Mouse (Mus musculus): ENCODE data around the gene Fxyd7. TPM values are rescaled to one million over a fixed set of nuclear protein-coding genes. Genes with fewer than 3 reads are reported as not detected.
A peak's percentile ranks its signal among the peaks of the same experiment; 100 is the strongest.

Gene Fxyd7
- polyA plus RNA-seq, 2 experiments = 14.9 to 16.2 TPM

DNA sequence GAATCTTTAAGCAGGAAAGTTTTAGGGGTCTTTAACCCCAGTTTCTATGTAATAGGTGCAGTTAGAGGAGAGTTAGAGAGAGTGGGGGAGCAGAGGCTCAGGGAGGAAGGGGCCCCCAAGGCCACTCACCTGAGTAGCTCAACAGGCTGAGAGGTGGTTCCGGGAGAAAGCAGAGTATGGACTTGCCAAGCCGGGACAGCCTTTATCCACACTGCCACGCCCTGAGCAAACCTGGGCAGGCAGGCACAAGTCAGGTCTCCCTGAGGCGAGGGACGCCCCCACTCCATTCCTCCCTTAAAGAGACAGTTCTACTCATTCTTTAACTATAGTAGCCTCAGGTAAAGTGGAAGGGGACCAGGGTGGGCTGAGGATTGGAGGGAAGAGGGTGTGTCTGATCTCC, 25.2 kb upstream of the Fxyd7 start, which contains the start of gene Fxyd3:
TSS of gene Fxyd3 (minus strand) at position 213 of the 400 bp plus-strand sequence.
- Histone ChIP-seq H3K4me2 (replicated peaks; ENCODE audit: low read depth, low read length, severe bottlenecking) (0 out of 2 replicates have a peak within 1 kb of the TSS, but pooled peaks have one; percentile 19), H3K9me3 (ENCODE audit: control insufficient read depth, low read length) (no peaks in the 10 kb centered on the region)
- ATAC-seq (ENCODE audit: low FRiP score, low read depth) = no peak

DNA sequence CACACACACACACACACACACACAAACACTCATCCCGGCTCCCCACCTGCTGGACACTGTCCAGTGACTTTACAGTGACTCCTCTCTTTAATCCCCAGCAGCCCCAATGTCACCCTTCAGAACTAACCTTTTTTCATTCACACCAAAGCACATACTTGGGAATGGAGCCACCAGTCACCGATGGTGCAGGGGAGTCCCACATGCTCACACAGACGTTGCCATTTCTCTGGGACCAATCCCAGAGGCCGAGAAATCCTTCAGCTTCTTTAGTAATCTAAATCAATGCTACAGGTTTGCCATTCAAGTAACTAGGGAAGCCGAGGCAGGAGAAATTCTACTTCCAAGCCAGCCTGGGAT, 23.4 kb upstream of the Fxyd7 start:
- Histone ChIP-seq H3K9me3 (ENCODE audit: control insufficient read depth, low read length) (no peaks in the 10 kb centered on the region), H3K9ac (ENCODE audit: low read depth, low read length, severe bottlenecking) (no peak overlapping the region), H3K27me3 (ENCODE audit: control insufficient read depth, insufficient read depth, low read length) (no peaks in the 10 kb centered on the region), H3K36me3 (ENCODE audit: control insufficient read depth, insufficient read depth, low read length) (no peaks in the 10 kb centered on the region), H3K4me3 (replicated peaks; ENCODE audit: low read length) (no peak overlapping the region), H3K4me2 (replicated peaks; ENCODE audit: low read depth, low read length, severe bottlenecking) (no peak overlapping the region), H3K4me1 (ENCODE audit: control insufficient read depth, insufficient read depth, low read length) (peaks cover 11% of the 10 kb centered on the region; the same call in 1 of the 2 replicates), H3K27ac (replicated peaks; ENCODE audit: low read depth, low read length) (no peak overlapping the region)
- TF ChIP-seq POLR2A (IDR thresholded peaks at IDR 0.05; ENCODE audit: borderline replicate concordance, extremely low read depth, insufficient read depth, insufficient read length) = no peak
- DNase-seq (ENCODE audit: low spot score) (no peak), ATAC-seq (ENCODE audit: low FRiP score, low read depth) (no peak)
- 63% methylated on average over 5 of the region's 5 CpGs for WGBS

More for the DNA sequence above, 25.2 kb upstream of the Fxyd7 start, which contains the start of gene Fxyd3:
- DNase-seq (ENCODE audit: low spot score) = no peak
- no peak within 1 kb of the TSS for H3K9ac ChIP-seq (ENCODE audit: low read depth, low read length, severe bottlenecking)
- peak within 1 kb of the TSS; percentile 61 for H3K27ac ChIP-seq (replicated peaks; ENCODE audit: low read depth, low read length)
- no peak for TF ChIP-seq POLR2A (IDR thresholded peaks at IDR 0.05; ENCODE audit: borderline replicate concordance, extremely low read depth, insufficient read depth, insufficient read length)
- H3K36me3 ChIP-seq (ENCODE audit: control insufficient read depth, insufficient read depth, low read length) = no peaks in the 10 kb centered on the region
- H3K4me1 ChIP-seq (ENCODE audit: control insufficient read depth, insufficient read depth, low read length) = peaks cover 11% of the 10 kb centered on the region; the same call in 1 of the 2 replicates
- 24% methylated on average over 5 of the region's 5 CpGs for WGBS
- H3K27me3 ChIP-seq (ENCODE audit: control insufficient read depth, insufficient read depth, low read length) = no peaks in the 10 kb centered on the region
- H3K4me3 ChIP-seq (replicated peaks; ENCODE audit: low read length) = no peak within 1 kb of the TSS; the same call in 1 of the 2 replicates

DNA sequence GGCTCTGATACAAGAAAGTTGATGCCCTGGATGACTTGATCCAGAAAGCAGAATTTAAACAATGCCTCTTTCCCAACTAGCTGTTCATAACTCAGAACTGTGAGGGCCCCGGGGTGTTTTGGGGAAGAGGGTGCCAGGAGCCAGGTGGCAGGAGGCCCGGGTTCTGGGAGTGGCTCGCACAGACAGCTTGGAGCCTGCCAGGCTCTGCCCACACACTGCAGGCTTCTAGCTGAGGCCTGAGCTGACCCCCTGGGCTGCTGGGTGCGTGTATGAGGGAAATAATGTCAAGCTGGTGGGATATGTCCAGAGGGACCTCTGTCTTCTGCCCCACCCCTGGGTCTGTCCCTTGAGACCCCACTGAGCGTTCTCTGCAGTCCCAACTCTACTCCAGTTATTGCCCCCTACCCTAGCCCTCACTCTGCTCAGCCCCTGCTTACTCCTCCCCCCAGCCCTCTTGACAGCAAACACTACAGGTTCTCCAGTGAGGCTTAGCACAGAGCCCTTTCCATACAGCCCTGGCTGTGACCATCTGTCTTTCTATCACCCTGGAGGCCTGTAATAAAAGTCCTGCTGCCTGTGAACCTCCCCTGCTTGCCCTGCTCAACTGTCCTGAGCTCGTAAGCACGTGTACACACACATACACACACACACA, 22.9 kb upstream of the Fxyd7 start:
- ATAC-seq (ENCODE audit: low FRiP score, low read depth) (no peak), DNase-seq (ENCODE audit: low spot score) (no peak)
- Histone ChIP-seq H3K4me2 (replicated peaks; ENCODE audit: low read depth, low read length, severe bottlenecking) (no peak overlapping the region), H3K9me3 (ENCODE audit: control insufficient read depth, low read length) (no peaks in the 10 kb centered on the region), H3K36me3 (ENCODE audit: control insufficient read depth, insufficient read depth, low read length) (no peaks in the 10 kb centered on the region), H3K4me1 (ENCODE audit: control insufficient read depth, insufficient read depth, low read length) (peaks cover 11% of the 10 kb centered on the region; the same call in 1 of the 2 replicates), H3K27ac (replicated peaks; ENCODE audit: low read depth, low read length) (no peak overlapping the region), H3K4me3 (replicated peaks; ENCODE audit: low read length) (no peak overlapping the region), H3K9ac (ENCODE audit: low read depth, low read length, severe bottlenecking) (no peak overlapping the region), H3K27me3 (ENCODE audit: control insufficient read depth, insufficient read depth, low read length) (no peaks in the 10 kb centered on the region)
- WGBS = 49% methylated on average over 7 of the region's 7 CpGs
- TF ChIP-seq POLR2A (IDR thresholded peaks at IDR 0.05; ENCODE audit: borderline replicate concordance, extremely low read depth, insufficient read depth, insufficient read length) = no peak

DNA sequence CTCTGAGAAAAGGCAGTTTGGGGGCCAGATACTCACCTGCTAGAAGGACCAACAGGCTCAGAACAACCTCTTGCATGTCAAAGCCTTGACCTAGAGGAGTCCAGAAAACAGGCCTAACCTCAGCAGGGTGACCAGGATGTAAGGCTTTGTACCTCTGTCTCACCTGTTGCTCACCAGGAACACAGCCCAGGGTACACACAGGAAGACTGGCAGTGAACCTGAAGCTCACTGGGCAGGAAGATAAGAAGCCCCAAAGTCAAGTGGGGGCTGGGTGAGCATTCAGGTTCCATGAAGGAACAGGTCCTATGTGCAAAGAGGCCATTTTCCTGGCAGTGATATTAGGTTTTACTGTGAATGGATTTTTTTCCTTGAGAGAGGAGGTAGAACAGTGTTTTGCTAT, 22.3 kb upstream of the Fxyd7 start:
- Histone ChIP-seq H3K4me1 (ENCODE audit: control insufficient read depth, insufficient read depth, low read length) (peaks cover 16% of the 10 kb centered on the region; the same call in 1 of the 2 replicates), H3K4me3 (replicated peaks; ENCODE audit: low read length) (no peak overlapping the region), H3K36me3 (ENCODE audit: control insufficient read depth, insufficient read depth, low read length) (no peaks in the 10 kb centered on the region), H3K9ac (ENCODE audit: low read depth, low read length, severe bottlenecking) (no peak overlapping the region), H3K9me3 (ENCODE audit: control insufficient read depth, low read length) (no peaks in the 10 kb centered on the region), H3K27me3 (ENCODE audit: control insufficient read depth, insufficient read depth, low read length) (no peaks in the 10 kb centered on the region), H3K4me2 (replicated peaks; ENCODE audit: low read depth, low read length, severe bottlenecking) (no peak overlapping the region), H3K27ac (replicated peaks; ENCODE audit: low read depth, low read length) (no peak overlapping the region)
- ATAC-seq (ENCODE audit: low FRiP score, low read depth) (no peak), DNase-seq (ENCODE audit: low spot score) (no peak)
- no peak for TF ChIP-seq POLR2A (IDR thresholded peaks at IDR 0.05; ENCODE audit: borderline replicate concordance, extremely low read depth, insufficient read depth, insufficient read length)

DNA sequence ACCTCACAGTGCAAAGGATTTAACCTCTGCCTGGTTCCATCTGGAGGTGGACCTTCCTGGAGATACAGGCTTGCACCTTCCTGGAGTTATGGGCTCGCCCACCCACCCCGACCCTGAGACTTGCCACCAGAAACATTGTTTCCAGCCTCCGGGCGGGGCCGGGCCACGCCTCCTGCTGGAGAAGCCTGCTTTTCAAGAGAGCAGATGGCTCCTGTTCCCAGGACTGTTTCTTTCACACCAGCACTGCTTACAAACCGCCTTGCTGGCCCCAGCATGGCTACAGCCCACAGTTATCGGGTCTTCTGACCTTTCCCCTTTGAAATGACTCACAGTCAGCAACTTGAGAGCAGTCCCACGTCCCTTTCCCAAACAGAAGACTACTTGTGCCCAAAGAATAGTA, 21.1 kb upstream of the Fxyd7 start:
- Histone ChIP-seq H3K4me1 (ENCODE audit: control insufficient read depth, insufficient read depth, low read length) (peaks cover 23% of the 10 kb centered on the region), H3K36me3 (ENCODE audit: control insufficient read depth, insufficient read depth, low read length) (no peaks in the 10 kb centered on the region), H3K27ac (replicated peaks; ENCODE audit: low read depth, low read length) (no peak overlapping the region), H3K9me3 (ENCODE audit: control insufficient read depth, low read length) (no peaks in the 10 kb centered on the region), H3K9ac (ENCODE audit: low read depth, low read length, severe bottlenecking) (no peak overlapping the region), H3K27me3 (ENCODE audit: control insufficient read depth, insufficient read depth, low read length) (no peaks in the 10 kb centered on the region), H3K4me2 (replicated peaks; ENCODE audit: low read depth, low read length, severe bottlenecking) (no peak overlapping the region), H3K4me3 (replicated peaks; ENCODE audit: low read length) (no peak overlapping the region)
- DNase-seq (ENCODE audit: low spot score) (no peak), ATAC-seq (ENCODE audit: low FRiP score, low read depth) (no peak)
- no peak for TF ChIP-seq POLR2A (IDR thresholded peaks at IDR 0.05; ENCODE audit: borderline replicate concordance, extremely low read depth, insufficient read depth, insufficient read length)
- 25% methylated on average over 9 of the region's 9 CpGs for WGBS

Data from limb, embryonic 14.5 days (tissue).